Mouse (Mus musculus): ENCODE results near the gene Hsf4.
"Not testable (repeated sequence)": the region's sequence is repeated elsewhere in the genome, so short reads cannot be mapped to it uniquely, and the experiment has no call there.

Gene Hsf4

GRCm38 (mm10) chr8:105269461-105269947, at the start of gene Hsf4:
TSS of gene Hsf4 (plus strand) at chr8:105269801.
- peak; percentile 36 for DNase-seq

- DNase-seq, result no peak
These were observed 45.8 kb upstream of the Hsf4 start for GRCm38 (mm10) chr8:105223850-105224249.

DNA sequence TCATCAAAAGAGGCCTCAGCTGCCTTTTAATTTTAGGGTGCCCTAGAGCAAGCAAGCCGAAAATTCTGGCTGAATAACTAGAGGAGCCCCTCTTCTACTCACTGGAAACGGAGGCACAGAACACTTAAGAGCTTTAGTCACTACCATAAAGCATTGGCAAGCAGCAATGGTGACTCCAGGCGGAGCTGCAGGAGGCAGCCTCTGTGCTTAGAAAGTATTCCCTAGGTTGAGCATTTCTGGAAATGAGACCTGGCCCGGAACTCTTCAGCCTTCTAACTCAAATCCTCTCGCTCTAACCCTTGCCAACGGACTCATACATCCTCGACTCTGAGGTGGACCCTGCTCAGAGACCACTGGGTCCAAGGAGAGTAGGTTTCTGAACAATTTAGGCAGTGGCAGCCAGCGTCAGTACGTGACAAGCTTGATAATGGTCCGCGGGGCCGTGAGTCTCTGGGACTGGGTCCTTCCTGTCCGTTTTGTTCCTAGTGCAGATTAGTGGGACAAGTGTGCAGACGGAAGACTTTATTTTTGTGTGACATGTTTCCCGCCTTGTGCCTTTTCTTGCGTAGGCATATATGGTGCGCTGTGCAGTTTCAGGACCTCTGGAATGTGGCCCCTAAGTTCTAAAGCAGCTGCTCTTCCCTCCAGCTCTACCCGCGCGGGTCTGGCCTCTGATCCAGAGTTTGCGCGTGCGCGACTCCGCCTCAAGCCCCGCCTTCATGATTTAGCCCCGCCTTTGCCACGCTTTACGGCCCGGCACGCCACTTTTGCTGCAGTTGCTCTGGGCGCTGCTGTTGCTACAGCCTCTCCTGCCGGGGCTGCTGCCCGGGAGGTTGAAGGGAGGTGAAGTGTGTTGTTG, 45.0 kb upstream of the Hsf4 start, which contains the start of gene D230025D16Rik:
TSS of gene D230025D16Rik (plus strand) at position 733 of the 859 bp plus-strand sequence.
- peak; percentile 98 for DNase-seq

- no peak for DNase-seq
These were observed 44.4 kb upstream of the Hsf4 start for GRCm38 (mm10) chr8:105225272-105225593.

GRCm38 (mm10) chr8:105225917-105226316, 43.7 kb upstream of the Hsf4 start:
- no peak for DNase-seq

- DNase-seq, result no peak
These were observed 37.9 kb upstream of the Hsf4 start for GRCm38 (mm10) chr8:105231503-105232320.

DNA sequence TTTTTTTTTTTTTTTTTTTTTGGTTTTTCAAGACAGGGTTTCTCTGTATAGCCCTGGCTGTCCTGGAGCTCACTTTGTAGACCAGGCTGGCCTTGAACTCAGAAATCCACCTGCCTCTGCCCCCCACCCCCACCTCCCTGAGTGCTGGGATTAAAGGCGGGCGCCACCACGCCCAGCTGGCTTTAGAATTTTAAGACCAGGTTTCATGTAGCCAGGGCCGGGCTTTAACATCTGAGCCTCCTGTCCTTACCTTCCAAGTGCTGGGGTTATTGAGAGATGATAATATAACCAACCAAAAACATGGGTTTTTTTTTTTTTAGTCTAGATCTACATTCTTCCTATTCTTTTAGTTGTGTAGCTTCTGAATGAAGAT, 37.3 kb upstream of the Hsf4 start:
- DNase-seq, result not testable (repeated sequence)

DNA sequence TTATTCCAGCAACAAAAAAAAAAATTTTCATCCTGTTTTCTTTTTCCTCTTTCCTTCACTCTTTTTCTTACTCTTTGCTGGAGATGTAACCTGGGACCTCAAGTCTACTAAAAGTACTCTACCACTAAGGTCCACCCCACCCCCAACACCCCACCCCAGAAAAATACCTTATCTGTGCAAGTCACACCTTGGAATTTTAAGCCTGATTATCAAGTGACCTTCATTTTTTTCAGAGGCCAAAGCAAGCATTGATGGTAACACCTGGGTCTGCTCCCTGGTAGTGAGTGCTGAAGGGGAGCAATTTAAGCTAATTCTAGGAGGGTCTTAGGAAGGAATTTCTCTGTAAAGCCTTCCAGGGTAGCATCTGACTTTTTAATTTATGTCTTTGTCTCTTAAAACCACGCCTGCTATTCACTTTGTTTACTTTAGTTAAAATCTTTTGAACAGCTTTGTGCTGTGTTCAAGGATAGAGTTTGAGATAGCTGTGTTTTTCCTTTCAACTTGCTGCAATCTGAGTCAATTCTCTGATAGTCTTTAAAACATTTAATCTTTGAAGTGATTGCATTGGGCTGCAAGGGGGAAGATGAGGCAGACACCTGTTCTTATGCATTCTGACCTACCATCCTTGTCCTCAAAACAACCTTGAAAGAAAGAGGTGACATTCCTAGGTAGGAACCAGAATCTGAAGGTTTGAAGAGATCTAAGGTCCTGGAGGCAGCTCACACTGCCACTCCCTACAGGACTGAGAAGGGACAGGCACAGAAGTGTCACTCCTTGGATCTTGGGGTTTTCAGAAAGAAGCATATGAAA, 36.3 kb upstream of the Hsf4 start:
- DNase-seq, result no peak

DNA sequence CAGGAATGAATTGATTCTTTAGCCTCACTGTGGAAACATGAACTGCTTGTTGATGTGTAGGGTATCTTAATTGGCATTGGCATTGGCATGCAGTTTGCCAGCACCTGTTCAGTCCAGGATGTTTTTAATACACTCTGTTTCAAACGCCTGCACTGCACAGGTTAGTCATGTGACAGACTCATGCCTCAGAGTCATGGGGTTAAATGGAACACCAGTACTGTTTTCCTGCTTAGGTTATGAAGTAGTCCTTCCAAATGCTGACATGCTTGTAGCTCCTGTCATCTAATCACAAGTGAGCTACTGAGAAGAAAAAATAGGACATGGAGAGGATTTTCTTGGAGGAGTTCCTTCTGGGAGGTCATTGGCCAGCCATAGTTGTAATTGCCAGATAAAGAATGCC, 34.4 kb upstream of the Hsf4 start:
- no peak for DNase-seq

DNA sequence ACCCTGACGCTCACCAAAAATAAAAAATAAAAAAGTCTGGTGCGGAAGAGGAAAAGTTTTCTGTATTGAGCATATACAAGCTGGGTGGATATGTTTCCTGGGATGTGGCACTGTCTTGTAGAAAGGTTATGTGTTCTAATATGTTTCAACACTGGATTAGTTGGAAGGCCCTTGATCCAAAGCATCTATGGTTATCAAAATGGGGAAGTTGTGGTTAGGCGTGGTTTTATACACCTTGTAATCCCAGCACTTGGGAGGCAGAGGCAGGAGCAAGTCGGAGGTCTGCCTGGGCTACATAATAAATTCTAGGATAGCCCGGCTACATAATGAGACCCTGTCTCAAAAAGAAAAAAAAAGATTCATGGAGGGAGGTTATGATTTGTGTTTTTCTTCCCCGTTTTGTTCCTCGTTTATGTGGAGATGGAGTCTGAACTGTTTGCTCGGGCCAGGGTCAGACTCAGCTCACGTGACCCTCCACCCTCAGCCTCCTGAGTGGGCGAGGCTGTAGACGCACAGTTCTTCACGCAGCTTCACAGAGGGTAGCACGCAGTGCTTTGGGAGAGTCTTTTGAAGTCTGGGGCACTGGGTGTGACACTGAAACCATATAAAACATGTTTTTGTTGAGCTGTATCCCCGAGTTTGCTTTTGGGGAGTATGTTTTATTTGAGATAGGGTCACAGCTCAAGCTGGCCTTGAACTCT, 32.0 kb upstream of the Hsf4 start:
- no peak for DNase-seq

DNA sequence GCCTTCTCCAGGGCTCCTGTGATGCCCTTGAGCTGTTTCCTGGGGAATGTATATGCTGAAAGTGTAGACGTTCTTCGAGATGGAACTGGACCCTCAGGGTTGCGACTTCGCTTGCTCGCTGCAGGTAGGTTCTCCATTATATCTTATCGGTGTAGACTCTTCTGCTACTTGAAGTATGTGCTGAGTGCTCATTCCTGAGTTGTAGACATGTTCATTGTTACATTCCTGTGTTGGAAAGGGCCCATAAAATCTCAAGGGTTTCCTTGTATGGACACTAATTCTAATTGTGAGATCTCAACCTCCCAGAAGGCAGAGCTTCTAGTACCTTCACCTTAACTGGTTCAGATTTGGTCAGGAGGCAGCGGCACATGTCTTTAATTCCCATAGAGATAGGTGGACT, 28.6 kb upstream of the Hsf4 start:
- no peak for DNase-seq

GRCm38 (mm10) chr8:105251954-105252353, 17.6 kb upstream of the Hsf4 start:
- DNase-seq, result no peak

DNA sequence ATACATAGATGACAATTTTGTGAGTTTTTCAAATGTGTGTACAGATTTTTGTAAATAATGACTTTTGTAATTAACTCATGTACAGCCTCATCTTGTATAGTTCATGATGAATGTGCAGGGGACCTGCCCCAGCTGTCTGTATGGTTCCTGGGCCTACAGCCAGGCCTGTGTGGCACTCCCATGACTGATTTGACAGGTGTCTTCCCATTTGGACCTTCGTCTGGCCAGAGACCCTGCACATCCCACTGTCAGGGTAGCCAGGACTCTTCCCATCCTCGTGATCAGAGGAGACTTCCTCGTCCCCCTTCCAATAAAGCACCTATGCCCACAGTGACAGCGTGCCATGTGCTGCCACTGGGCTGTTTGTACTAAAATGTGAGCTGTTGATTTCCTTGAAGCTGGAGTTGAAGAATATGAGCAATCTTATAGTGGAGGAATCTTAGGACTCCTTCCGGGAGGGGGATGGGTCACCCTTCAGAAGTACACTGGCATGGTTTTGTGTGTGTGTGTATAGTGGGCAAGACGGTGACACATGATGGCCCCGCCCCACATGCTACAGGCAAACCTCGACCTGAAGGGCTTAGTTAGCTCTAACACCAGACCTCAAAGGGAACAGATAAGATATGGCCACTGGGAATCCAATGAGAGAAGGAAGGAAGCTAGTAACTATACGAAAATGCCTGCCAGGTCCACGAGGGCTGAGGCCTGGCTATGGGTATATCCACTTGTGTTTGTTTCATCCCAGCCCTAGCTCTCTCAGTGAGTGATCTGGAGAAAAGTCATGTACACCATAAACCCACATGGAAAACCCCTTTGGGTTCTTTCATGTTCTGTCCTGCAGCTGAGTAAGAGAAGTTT, 16.7 kb upstream of the Hsf4 start:
- DNase-seq, result no peak

- peak; percentile 47 for DNase-seq
These were observed 15.8 kb upstream of the Hsf4 start for GRCm38 (mm10) chr8:105253766-105254151.

GRCm38 (mm10) chr8:105254152-105254965, 15.2 kb upstream of the Hsf4 start:
- peak; percentile 100 for DNase-seq

GRCm38 (mm10) chr8:105254966-105255350, 14.6 kb upstream of the Hsf4 start, which contains the start of gene B3gnt9:
TSS of gene B3gnt9 (minus strand) at chr8:105255153.
- DNase-seq, result peak; percentile 80

DNA sequence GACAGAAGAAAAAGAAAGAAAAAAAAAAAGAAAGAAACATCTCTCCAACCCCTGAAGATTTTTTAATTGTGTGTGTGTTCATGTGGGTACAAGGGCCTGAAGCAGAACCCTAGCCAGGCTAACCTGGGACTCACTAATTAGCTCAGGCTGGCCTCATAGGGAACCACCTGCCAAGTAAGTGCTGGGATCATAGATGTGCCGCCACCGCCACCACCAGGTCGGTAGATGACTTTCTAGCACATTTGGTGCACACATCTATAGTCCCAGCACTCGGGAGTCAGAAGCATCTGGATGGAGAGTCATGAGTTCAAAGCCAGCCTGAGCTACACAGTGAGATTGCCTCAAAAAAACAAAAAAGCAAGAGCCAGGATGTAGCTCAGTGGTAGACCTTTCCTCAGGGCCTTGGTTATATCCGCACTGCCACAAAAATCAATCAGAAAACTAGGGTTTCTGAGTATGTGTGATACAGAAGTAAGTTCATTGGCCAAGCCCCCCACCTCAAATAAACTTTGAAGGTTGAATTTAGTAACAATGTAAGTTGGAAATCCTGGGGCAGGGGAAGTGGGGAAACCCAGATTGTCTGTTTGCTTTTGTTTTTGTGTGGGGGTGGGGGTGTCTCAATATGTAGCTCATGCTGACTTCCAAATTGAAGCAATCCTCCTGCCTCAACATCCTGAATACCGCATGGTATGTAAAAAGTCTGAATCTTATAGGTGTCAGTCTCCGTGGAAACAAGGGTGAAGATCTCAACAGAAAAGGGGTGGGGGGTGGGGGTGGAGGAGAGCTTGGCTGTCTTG, 12.1 kb upstream of the Hsf4 start:
- no peak for DNase-seq

DNA sequence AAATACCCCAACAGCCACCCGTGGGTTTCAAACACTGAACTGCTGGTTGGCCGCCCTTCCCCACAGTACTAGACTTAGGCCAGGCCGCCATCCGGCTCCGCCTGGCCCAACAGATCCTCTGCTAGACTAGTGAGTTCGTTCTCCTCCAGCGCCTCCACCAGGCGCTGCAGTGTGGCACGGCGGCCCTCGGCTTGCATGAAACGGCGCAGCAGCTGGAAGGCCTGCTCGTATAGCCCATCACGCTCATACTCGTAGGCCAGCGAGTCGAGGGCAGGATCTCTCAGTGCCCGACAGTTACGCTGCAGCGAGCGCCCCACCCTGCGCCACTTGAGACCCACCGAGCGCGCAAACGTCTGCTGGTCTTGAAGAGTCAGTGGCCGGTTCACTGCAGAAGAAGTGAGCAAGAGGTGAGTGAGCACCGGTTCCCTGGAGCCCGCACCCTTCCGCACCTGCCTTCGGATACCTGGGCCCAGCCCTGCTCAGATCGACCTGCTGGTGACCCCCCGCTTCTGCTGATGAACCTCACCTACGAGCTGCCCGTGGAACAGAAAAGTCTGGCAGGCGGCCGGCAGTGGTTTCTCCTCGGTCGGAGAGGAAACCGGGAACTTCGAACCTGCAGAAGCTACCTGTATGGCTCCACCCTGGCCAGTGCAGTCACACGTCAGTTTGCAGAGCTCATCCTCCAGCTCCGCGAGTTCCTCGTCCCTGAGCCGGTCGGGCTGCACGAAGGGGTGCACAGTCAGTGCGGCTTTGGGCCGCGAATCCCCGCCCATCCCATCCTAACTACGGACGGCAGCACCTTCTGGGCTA, 10.5 kb upstream of the Hsf4 start:
- peak; percentile 34 for DNase-seq

All from thymus, postnatal 4 days (tissue).